Comparison of ENCODE assay signal across 8 mouse cellular contexts in the genomic region with DNA sequence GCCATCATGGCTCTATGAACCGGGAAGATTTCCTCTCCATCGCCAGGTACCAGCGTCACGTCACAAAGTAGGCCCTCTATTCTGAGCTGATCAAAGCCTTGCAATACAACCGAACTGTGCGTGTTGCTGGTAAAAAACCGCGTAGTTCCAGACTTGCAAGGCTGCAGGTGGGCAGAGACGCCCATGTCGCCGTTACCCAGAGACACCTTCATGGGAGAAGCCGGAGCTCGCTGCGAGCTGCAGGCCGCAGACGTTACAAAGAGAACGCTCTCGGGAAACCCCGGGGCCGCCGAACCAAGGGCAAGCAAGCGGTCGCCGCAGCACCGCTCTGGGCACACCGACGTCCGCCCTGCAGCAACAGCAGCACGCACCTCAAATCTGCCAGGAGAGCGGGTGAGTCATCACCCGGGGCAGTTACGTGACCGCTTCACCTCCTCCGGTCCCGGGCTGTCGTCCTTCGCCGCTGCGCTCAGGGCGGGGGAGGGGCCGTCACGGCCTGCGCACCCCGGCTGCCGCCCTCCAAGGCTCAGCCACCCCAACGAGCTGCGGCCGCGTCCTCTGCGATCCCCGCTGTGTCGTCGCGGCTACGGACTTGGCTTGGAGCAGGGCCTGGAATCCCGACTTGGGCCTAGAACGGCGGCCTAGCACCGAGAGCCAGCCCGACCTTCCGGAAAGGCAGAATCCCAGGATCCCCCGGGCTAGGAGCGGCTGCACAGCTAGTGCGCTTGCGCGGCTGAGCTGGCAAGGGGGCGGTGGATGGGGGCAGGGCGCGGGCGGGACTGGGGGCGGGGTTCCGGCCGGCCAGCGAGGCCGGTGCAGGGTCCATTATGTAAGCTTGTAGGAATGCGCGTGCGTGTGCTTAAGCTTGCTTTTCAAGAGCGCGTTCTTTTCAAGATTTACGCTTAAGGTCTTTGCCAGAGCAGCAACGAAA. TPM values are rescaled to one million over a fixed set of nuclear protein-coding genes. Genes with fewer than 3 reads are reported as not detected.
DNase-seq lines count a peak whose midpoint lies in the region; ATAC-seq and TF ChIP-seq lines count a peak whose summit lies in the region.

Gene Gm26566 (plus strand): TSS at position 15 of the 931 bp plus-strand sequence.
Gene Klhl9 (minus strand): TSS at position 675 of the 931 bp plus-strand sequence.

- peak within 1 kb of the TSS; percentile 76 for H3K4me3 ChIP-seq in gastrocnemius, adult 2 months
- peak within 1 kb of the TSS; percentile 99 for H3K4me3 ChIP-seq in megakaryocyte, embryonic 14.5 days (replicated peaks)

- TF ChIP-seq CTCF in gastrocnemius, adult 2 months (IDR thresholded peaks at IDR 0.05) = no peak; the same call in 1 of the 2 replicates

- peaks cover 42% of the 10 kb centered on the region for H3K4me1 ChIP-seq in megakaryocyte, embryonic 14.5 days

- ATAC-seq in common myeloid progenitor, adult 5-6 weeks (replicated peaks; ENCODE audit: low read depth, poor library complexity, severe bottlenecking) = peak; percentile 75

- H3K9me3 ChIP-seq in megakaryocyte, embryonic 14.5 days = no peaks in the 10 kb centered on the region

- DNase-seq in ZHBTc4 (ENCODE audit: low read depth, low spot score) = peak; percentile 94
- peak; percentile 96 for DNase-seq in gastrocnemius, adult 2 months
- DNase-seq in hindlimb bud, embryonic 11.5 days (ENCODE audit: extremely low spot score, low read depth, low spot score) = peak; percentile 73
- DNase-seq in left cerebral cortex, adult 8-10 months (ENCODE audit: low spot score in 2 of 2) = peak; percentile 67 to 78
- peak; percentile 93 to 95 for DNase-seq in right cerebral cortex, postnatal 10 days (ENCODE audit: low spot score in 2 of 2)
- peak; percentile 90 for DNase-seq in urinary bladder, postnatal 25 days (ENCODE audit: low spot score)

- H3K36me3 ChIP-seq in megakaryocyte, embryonic 14.5 days (replicated peaks; ENCODE audit: low read length) = peaks cover 32% of the 10 kb centered on the region

- no peaks in the 10 kb centered on the region for H3K27me3 ChIP-seq in megakaryocyte, embryonic 14.5 days (replicated peaks)

- H3K27ac ChIP-seq in gastrocnemius, adult 2 months = peak within 1 kb of the TSS; percentile 100

- intact Hi-C loops in gastrocnemius, adult 2 months (cut with DNase I) = no loop called here

RNA-seq across cellular contexts. Expression of gene Gm26566, which starts in this region (rescaled TPM):
- total RNA-seq in common myeloid progenitor, adult 5-6 weeks (2017) = 2.9 TPM in 1 of 2 replicates, not detected in the other
- total RNA-seq in gastrocnemius, adult 2 months (2021) = under 1 TPM; 0.22 to 0.48 TPM
- 1 to 10 TPM in 2 of 4 experiments, under 1 TPM in 2; 0.61 to 1.8 (median 0.93) TPM for total RNA-seq in left cerebral cortex, adult 8-10 months (2022)
- 0.27 TPM in 1 of 2 replicates, not detected in the other for polyA plus RNA-seq in megakaryocyte, embryonic 14.5 days (2012; ENCODE audit: insufficient read depth, low replicate concordance)

RNA-seq across cellular contexts. Expression of gene Klhl9, which starts in this region (rescaled TPM):
- total RNA-seq in common myeloid progenitor, adult 5-6 weeks (2017) = 91.1 and 99.9 TPM in 2 replicates
- total RNA-seq in gastrocnemius, adult 2 months (2021) = 10 to 100 TPM; 51.6 to 58.9 TPM
- 100 to 1,000 TPM in 1 of 4 experiments, 10 to 100 TPM in 3; 91.7 to 103 (median 95.7) TPM for total RNA-seq in left cerebral cortex, adult 8-10 months (2022)
- 1.4 and 2.6 TPM in 2 replicates for polyA plus RNA-seq in megakaryocyte, embryonic 14.5 days (2012; ENCODE audit: insufficient read depth, low replicate concordance)

Comparison
In these comparisons a context has a peak if more than half of its experiments do, and no peak if none do; other contexts are left out.
1. Peak in every context shown above with its lines: DNase-seq, ATAC-seq, H3K4me3 ChIP-seq and H3K27ac ChIP-seq.